Mouse (Mus musculus) v-Abl transformed pro-B cells (cell line): ENCODE results near the gene Ucp3.

Experiments used
- in situ Hi-C, 2 experiments: fragments of 400-800 bp; cut with MboI; formaldehyde crosslinking; loops; one replicate each; pipeline ENCODE4 v1.15.1; 2025; ENCODE audit not compliant: unreplicated experiment in 2 of 2

Gene Ucp3

DNA sequence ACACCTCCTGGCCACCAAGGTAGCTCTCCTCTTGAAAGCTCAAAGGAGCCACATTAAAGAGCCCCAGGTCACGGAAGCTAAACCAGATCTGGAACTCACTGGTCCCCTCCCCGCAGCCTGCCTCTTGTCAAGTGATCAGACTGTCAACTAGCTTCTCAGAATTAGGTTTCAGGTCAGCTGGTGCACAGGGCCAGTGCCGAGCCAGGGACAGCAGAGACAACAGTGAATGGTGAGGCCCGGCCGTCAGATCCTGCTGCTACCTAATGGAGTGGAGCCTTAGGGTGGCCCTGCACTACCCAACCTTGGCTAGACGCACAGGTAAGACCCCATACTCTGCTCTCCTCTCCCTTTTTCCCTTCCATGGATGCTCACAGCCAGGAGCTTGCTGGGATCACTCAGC lies at the start of gene Ucp3:
Gene Ucp3 (plus strand): TSS at position 214 of the 400 bp plus-strand sequence.
- in situ Hi-C loops, result no loop called here

DNA sequence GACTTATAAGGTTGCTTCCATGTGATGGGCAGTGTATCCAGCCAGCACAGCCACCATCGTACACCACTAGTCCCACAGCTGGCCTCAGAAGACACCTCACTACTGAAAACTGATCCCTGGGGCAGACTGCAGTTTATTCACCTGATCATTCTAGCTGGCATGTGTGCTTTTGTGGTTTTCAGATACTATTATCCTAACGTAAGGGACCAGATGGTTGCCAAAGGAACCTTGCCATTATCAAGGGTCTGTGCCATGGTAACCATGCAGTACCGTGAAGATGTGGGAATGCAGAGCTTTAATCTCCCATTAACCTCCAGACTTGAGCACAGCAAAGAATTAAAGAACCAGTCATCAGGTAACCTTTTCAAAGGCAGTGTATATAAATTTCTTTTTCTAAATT lies 47.0 kb upstream of the Ucp3 start:
- in situ Hi-C loops, result loop anchor here in 1 of 2 experiments (5.0 to 10.0 kb wide), 2 partner anchors 72 to 239 kb away; partner anchors contain the start of gene Plekhb1

DNA sequence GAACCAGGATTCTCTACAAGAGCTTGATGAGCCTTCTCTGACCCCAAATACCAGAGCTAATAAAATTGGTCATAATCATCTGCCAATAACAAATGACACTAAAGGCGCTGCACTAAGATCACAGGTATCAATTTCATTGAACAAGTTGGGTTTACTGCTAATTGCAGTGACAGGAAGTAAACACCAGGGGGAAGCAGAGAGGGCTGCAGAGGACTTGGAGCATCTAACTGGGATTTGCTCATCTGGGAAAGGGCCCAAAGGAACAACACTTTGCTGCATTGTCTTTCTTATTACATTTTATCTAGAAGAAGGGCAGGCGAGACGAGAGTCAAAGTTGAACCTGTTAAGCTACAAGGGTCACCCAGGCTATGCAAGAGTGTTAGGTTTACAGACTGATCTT lies 43.7 kb upstream of the Ucp3 start:
- in situ Hi-C loops, result loop anchor here in 1 of 2 experiments (5.0 to 10.0 kb wide), 2 partner anchors 68 to 236 kb away; partner anchors contain the start of gene Plekhb1

DNA sequence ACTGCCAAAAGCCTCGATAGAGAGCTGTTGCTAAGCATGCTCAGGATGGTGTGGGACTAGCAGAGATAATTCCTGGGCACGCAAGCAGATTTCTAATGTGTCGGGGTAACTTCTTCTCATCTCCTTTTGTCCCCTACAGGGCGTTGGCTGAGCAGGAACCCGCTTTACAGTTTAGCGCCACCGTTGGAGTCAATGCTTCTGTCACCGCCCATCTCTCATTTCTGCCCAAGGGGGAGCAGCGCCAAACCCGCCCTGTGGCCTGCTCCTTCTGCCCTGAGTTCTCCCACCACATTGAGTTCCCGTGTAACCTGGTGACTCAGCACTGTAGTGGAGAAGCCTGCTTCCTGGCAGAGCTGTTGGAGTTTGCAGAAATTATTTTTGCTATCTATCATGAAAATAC lies 42.9 kb upstream of the Ucp3 start:
- in situ Hi-C loops, result loop anchor here (5.0 to 10.0 kb wide), 2 partner anchors 67 to 235 kb away; partner anchors contain the start of gene Plekhb1 (in 2 of the 2)

DNA sequence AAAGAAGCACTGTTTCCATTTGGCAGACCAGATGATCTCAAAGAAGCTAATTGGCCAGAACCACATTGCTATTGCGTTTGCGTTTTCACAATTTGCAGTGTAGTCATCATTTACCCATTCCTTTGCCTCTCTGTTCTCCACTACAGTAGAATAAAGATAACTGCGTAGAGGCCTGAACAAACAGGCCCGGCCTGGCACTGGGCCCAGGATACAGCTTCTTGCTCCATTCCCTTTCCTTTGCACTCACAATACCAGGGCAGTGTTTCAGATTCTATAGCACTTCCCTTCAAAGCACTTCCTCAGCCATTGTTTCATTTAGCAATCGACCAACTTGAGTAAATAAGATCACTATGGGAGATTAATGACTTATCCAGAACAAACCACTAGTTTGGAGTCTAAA lies 41.7 kb upstream of the Ucp3 start:
- in situ Hi-C loops, result loop anchor here in 1 of 2 experiments (5.0 to 10.0 kb wide), 2 partner anchors 66 to 234 kb away; partner anchors contain the start of gene Plekhb1

DNA sequence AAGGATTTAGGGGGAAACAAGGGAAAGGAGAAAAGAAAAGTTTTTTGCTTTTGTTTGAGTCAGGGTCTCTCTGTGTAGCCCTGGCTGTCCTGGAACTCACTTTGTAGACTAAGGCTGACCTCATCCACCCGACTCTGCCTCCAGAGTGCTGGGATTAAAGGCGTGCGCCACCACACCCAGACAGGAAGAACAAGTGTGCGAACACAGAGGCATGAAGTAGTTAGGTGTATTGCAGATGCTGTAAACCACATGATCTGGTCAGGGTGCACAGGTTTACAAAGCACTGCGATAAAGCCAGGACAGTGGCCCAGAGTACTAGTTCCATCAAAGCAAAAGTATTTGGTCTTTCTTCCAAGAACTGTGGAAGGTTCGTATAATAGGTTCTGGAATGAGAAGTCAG lies 39.5 kb upstream of the Ucp3 start:
- in situ Hi-C loops, result loop anchor here in 1 of 2 experiments (5.0 to 10.0 kb wide), 2 partner anchors 64 to 232 kb away; partner anchors contain the start of gene Plekhb1

DNA sequence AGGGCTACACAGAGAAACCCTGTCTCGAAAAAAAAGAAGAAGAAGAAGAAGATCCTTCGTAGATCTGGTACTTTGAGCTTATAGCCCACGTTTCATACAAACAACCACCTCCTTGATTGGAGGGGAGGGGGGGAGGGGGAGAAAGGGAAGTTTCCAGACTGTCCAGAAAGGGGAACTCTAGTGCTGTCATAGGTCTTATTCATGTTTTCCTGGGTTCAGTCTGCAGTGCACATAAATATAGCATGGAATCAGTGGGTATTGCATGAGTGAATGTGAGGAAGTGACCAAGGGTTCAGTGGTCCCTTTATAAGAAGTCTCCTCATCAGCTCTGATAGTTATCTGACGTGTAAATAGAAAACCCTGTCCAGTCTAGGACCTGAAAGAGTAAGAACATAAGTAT lies 29.1 kb upstream of the Ucp3 start:
- in situ Hi-C loops, result no loop called here

DNA sequence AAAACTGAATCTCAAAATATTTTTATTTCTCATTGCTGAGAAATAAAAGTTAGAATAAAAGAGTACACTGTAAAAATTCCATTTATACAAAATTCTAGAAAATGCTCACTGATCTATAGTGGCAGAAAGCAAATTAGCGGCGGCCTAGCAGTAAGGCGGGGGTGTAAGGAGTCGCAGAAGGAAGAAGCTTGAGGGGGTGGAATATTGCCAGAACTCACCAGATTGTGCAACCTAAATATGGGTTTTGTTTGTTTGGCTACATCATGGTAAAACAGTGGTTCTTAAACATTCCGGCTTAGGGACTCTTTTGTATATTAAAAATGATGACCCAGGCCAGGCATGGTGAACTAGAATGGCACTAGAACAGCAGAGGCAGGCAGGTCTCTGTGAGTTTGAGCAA lies 26.5 kb upstream of the Ucp3 start:
- in situ Hi-C loops, result no loop called here

DNA sequence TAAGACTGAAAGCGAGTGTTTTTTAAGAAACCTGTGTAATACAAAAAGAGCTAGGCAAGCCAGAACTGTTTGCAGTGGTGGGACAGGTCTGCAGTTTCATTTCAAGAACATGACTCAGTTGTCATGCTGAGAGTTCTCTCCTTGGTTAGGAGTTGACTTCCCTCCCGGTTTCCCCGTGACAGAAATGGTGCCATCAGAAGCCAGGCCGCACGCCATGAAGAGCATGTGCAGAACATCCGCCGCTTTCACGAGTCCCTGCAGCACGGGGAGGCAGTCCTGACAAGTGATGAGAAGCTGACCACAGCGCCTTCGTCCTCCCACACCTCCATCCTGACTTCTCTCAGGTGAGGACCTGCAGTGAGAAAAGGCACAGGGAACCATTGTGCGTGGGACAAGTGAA lies 24.3 kb upstream of the Ucp3 start:
- in situ Hi-C loops, result no loop called here

DNA sequence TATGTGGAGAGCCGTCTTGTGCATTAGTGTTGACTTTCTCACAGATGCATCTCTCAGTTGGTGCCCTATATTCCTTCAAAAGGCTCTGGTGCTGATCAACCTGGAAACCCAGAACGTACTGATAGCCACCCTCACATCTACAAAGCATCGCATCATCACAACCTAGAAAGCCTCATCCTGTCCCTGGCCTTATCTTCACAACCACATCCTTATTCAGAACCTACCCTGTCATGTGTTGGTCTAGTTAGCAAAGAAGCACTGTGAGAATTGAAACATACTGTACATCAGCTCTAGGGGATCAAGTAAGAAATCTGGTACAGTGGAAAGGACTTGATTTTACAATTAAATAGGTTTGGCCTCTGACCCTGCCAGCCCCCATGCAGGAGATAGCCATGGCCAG lies 23.8 kb upstream of the Ucp3 start:
- in situ Hi-C loops, result no loop called here

DNA sequence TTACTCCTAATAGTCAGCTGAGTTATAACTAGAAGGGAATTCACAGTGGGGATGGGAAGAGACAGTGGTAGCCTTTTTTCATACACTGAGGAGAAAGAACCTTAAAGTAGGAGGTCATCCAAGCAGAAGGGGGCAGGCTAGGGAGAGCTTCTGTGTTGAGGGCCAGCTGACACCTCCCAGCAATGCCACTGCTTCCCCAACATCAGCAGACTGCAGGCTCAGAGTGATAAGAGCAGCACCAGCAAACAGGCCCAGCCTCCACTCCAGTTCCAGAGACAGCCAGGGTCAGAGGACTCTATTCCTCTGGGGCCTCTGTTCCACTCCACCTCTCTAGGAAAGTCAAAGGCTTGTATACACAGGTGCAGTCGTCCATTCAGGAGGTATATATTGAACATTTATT lies 14.6 kb upstream of the Ucp3 start:
- in situ Hi-C loops, result loop anchor here in 1 of 2 experiments (5.0 kb wide), 1 partner anchor 39 kb away; no protein-coding TSS in a partner anchor

DNA sequence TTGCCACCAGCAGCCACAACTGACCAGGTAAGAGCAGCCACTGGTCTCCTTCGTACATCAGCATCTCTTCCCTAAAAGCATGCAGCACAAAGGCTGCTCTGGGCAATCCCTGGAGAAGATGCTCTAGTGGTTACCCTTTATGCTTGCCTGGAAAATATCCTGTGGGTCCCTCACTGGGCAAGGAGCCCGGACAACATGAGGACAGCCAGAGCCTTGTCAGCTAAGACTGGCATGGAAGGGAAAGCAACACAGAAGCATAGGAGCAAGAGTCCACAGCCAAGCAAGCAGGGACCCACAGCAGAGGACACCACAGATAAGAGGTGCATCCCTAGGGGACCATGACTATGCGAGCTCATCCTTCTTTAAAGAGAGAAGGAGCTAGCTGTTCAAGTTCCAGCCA lies 12.9 kb upstream of the Ucp3 start:
- in situ Hi-C loops, result loop anchor here (5.0 kb wide), 1 partner anchor 37 kb away; no protein-coding TSS in a partner anchor

DNA sequence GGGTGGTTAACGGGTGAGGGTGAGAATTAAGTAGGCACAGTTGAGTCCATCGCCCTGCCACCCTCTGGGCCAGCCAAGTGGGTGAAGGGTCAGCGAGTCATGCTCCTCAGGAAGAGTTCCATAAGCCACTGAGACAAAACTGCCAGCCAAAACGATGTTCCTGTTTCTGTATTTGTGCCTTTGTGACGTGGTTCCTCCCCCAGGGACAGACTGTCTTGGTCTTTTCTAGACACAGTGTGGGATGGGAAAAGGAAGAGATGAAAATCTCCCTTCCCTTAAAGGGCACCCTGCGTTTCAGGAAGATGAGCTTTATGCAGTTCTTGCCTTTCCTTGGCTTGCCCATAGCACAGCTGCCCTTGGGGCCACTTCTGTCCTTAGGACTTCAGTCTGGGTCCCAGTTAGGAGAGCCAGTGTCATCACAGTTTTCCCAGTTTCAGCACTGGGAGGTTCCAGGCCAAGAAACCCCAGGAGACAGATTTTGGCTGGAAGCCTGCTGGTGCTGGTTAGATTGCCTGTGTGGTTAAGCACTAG lies 11.1 kb upstream of the Ucp3 start:
- in situ Hi-C loops, result loop anchor here in 1 of 2 experiments (5.0 kb wide), 1 partner anchor 36 kb away; no protein-coding TSS in a partner anchor

DNA sequence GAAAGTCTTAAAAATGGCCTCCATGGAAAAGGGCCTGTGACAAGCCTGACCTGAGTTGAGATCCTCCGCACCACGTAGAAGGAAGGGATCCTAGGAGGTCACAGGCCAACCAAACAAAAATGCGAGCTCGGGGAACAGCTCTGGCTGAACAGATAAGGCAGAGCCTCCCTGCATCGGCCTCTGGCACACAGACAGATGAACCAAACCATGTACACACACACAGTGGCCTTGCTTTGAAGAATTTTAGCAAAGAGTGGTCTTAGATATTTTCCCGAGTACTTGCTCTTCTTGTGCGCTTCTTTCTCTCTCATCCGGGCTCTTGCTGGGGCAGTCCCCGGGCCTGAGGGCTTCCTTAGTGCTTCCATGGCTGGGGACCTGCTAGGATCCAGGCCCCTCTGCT lies 9.6 kb upstream of the Ucp3 start:
- in situ Hi-C loops, result loop anchor here in 1 of 2 experiments (5.0 kb wide), 1 partner anchor 34 kb away; no protein-coding TSS in a partner anchor

DNA sequence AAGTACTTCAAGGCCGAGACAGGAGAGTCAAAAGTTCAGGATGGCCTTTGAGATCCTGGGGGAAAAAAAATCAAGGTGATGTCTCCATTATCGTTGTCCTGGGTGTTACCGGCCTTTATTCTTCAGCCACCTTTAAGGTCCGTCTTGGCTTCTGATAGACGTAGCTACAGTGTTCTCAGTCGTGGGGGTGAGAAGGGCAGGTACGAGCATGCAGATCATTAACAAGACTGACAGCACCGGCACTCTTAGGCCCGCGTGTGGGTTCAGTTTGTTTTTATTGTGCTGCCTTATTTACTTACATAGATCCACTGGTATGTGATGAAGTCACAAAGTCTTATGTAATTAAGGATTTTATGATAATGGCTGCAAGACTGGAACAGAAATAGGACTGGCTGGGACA lies 9.0 kb upstream of the Ucp3 start:
- in situ Hi-C loops, result loop anchor here in 1 of 2 experiments (5.0 kb wide), 1 partner anchor 34 kb away; no protein-coding TSS in a partner anchor

DNA sequence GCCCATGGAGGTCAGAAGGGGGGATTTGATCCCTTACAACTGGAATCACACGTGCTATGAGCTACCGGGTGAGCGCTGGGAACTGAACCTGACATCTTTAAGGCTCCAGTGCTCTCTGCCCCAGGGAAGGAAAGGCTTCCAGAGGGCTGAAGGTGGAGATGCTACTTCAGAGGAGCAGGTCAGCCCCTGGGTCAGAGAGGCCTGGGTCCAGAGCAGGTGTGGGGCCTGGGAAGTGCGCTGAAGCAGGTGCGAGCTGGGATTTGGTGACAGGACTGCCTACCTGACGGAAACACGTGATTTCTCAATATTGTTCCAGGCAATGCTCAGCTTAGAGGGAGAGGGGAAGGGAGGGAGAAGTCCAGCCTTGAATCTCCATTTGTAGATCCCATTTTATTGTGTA lies 8.5 kb upstream of the Ucp3 start:
- in situ Hi-C loops, result loop anchor here in 1 of 2 experiments (5.0 kb wide), 1 partner anchor 33 kb away; no protein-coding TSS in a partner anchor

DNA sequence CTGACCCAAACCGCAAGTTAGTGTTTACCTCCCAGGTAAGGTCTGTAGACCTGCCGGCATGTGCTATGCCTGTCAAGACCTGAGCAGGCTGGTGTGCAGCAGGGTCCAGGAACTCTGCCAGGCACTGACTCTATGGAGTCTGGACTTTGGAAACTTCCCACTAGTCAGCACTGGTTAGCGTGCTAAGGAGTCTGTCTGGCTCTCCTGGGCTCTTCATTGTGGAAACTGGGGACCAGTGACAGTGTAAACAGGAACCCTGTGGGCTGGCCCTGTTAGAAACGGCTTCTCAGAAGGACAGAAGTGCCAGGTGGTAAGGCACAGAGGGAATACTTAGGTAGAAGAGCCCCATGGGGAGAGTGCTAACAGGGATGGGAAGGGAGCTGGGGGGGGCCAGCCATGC lies 7.5 kb upstream of the Ucp3 start:
- in situ Hi-C loops, result no loop called here

DNA sequence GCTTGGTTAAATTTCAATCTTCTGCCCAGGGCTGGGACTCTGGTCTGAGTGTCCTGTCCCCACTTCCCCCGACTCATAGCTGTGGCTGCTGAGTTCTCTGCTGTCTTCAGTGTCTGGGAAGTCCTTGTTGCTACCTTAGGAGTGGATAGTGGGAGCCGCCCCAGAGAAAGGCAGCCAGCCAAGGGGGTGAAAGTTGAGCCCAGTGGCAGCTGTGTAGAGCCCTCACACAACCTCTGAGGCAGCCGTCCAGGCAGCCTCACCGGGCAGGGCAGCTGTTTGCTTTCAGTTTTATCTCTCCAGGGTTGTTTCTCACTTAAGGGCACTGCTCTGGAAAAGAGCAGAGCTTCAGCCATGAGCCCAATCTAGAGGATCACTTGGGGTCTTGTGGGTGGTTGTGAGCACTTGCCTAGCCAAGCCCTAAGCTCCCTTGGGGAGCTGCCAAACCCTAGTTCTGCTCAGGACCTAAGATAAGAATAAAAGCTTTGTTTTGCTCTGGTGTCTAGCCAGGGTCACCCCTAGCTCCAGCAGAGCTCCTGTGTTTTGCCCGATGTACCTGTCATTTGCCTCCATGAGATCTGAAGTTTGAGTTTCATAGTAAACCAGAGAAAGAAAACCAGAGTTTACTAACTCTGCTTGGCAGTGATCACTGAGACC lies 7.0 kb upstream of the Ucp3 start:
- in situ Hi-C loops, result no loop called here

DNA sequence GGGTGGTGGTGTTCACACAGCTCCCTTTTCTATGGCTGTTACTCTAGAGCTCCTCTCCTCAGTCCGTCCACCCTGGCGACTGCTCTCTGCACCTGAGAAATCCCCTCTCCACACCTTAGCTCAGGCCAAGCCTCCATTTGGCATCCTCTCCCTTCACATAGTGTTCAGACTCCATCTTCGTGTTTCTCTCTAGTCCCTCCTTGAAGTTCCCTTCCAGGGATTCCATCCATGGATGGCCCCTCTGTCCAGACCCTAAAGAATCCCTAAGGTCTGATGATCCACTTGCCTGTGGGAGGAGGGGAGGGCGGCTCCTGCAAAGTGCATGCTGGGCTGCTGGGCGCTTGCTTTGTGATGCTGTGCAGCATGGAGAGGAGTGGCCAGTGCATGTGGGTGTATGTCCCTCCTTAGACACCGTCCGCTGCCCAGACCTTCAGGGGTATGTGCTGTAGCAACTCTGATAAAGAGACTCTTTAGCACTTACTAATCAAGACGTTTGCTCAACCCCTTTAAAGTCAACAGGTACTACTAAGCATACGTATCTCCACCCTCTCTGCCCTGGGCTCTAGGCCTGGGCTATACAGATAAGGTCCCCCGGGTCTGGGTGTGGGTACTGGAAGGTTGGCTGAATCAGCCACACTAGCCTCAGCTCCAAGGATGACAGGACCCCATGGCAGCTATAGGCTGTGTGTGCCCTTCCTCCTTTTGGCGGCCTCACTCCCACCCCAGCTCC lies 5.8 kb upstream of the Ucp3 start:
- in situ Hi-C loops, result no loop called here

DNA sequence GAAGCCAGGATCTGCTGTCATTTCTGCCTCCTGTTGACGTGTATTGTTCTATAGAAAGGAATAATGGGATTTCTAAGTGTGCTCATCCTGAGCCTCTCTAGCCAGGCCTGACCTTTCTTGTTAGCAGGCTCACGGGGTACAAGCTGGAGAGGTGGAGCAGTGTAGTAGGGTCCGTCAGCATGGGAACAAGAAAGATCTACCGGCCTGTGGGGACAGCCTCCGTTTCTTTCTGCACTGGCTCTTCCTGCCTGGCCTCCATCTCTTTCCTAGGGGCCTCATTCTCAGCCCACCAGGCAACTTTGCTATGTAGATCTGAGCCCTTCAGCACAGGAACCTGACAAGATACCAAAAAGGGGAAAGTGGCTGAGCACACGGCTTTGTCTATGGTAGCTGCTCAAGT lies 4.0 kb upstream of the Ucp3 start:
- in situ Hi-C loops, result no loop called here

DNA sequence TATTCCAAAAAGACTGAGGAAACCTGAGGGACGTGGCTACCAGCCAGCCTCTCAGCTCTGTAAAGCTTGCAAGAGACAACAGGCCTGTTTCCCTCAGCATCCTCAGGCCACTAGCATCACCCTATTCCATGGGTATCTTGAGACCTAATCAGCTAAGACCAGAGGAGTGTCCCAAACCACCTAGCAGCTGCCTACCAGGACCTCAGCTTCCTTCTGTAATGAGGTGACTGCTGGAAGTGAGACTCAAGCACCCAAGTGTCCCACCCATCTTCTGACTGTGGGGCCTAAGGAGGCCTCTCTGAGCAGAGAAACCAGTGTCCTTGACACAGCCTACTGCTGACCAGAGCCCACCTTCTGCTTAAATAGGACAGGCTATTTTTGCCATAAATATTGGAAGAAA lies 3.3 kb upstream of the Ucp3 start:
- in situ Hi-C loops, result no loop called here
